Mouse (Mus musculus) G1E (cell line): ENCODE results near the gene Med9.

Experiments
- CTCF ChIP-seq: IDR thresholded peaks from 2 replicates; pipeline ENCODE4 v1.5.1; 2012; ENCODE audit warnings: low read depth, low read length, inconsistent platforms, mixed read lengths
- GATA1 ChIP-seq: IDR thresholded peaks from 2 replicates; pipeline ENCODE4 v1.6.1; 2012; ENCODE audit warnings: borderline replicate concordance, low read length, inconsistent platforms, mixed read lengths
- GATA2 ChIP-seq: IDR thresholded peaks from 2 replicates; pipeline ENCODE4 v1.6.1; 2012; ENCODE audit warnings: low read depth, low read length, inconsistent platforms, borderline replicate concordance
- TAL1 ChIP-seq: conservative IDR thresholded peaks from 2 replicates; pipeline ENCODE4 v1.6.1; 2012; ENCODE audit warnings: low read depth, low read length, inconsistent platforms, mixed read lengths

- no peak for TF ChIP-seq CTCF
- TF ChIP-seq TAL1, result no peak
- TF ChIP-seq GATA2, result no peak
- TF ChIP-seq GATA1, result no peak
These were observed 43.4 kb downstream of the Med9 start for GRCm38 (mm10) chr11:59991365-59991764.
